Mouse (Mus musculus) cortical plate, adult 2 months (tissue): Measurements from ENCODE around the gene Tm2d3. TPM values are rescaled to one million over a fixed set of nuclear protein-coding genes. Genes with fewer than 3 reads are reported as not detected.

Experiments
- H3K27ac ChIP-seq: fragments of 200-500 bp; 2 replicates; pipeline ENCODE4 v1.5.1; 2012; ENCODE audit warnings: low read length, control low read depth, inconsistent platforms; ENCODE audit not compliant: insufficient read depth
- H3K4me1 ChIP-seq: fragments of 200-500 bp; 2 replicates; pipeline ENCODE4 v1.6.1; 2011; ENCODE audit warnings: low read length; ENCODE audit not compliant: control insufficient read depth, insufficient read depth
- H3K4me3 ChIP-seq: fragments of 200-500 bp; 2 replicates; pipeline ENCODE4 v1.5.1; 2011; ENCODE audit warnings: mild to moderate bottlenecking, low read length, control low read depth; ENCODE audit not compliant: insufficient read depth
- POLR2A ChIP-seq: fragments of 200-500 bp; IDR thresholded peaks from 2 replicates; pipeline ENCODE4 v1.6.1; 2011; ENCODE audit warnings: mild to moderate bottlenecking, low read length, control low read depth; ENCODE audit not compliant: insufficient read depth; ENCODE audit errors: extremely low read depth
- polyA plus RNA-seq: library from polyadenylated mRNA; depleted of rRNA; stranded (reverse); fragments of >200 nt; gene quantifications from 2 replicates; pipeline ENCODE4 v1.2.3, GENCODE M21; 2012; rRNA removed

Gene Tm2d3
- polyA plus RNA-seq, 1 experiment = 113 TPM

- H3K27ac ChIP-seq = no peak overlapping the region
- no peak overlapping the region for H3K4me3 ChIP-seq
- no peaks in the 10 kb centered on the region for H3K4me1 ChIP-seq
- no peak for TF ChIP-seq POLR2A
Measured at GRCm38 (mm10) chr7:65747990-65748955, 57.3 kb downstream of the Tm2d3 start.

Other genes with a start within 250 kb of the Tm2d3 start
- gene Tjp1, start 163.4 kb upstream of the Tm2d3 start, polyA plus RNA-seq = 59.1 and 62.4 TPM in 2 replicates
- 21.7 and 22.0 TPM in 2 replicates for gene Tarsl2, start 46.3 kb upstream of the Tm2d3 start, polyA plus RNA-seq
- 14.0 and 14.9 TPM in 2 replicates for gene Pcsk6, start 170.6 kb downstream of the Tm2d3 start, polyA plus RNA-seq